Mouse (Mus musculus): ENCODE results near the gene Pcbp3. TPM values are rescaled to one million over a fixed set of nuclear protein-coding genes. Genes with fewer than 3 reads are reported as not detected.

Pcbp3 gene
- polyA plus RNA-seq, 1 experiment from 2014 or later: 18.8 TPM

- no peak for TF ChIP-seq CTCF (IDR thresholded peaks at IDR 0.05; ENCODE audit: low read depth)
- H3K9ac ChIP-seq (ENCODE audit: low read depth, low read length): no peak overlapping the region
- no peak overlapping the region for H3K4me3 ChIP-seq (ENCODE audit: low read depth, low read length)
- no peak overlapping the region for H3K4me2 ChIP-seq (replicated peaks; ENCODE audit: low read depth)
- H3K4me1 ChIP-seq (replicated peaks; ENCODE audit: control insufficient read depth, insufficient read depth, low read length): no peaks in the 10 kb centered on the region
- no peak for ATAC-seq
- no peaks in the 10 kb centered on the region for H3K27me3 ChIP-seq (replicated peaks; ENCODE audit: control insufficient read depth, insufficient read depth, low read length)
- H3K9me3 ChIP-seq (ENCODE audit: control insufficient read depth): no peaks in the 10 kb centered on the region
- 89% methylated on average over 3 of the region's 3 CpGs for WGBS
- no peaks in the 10 kb centered on the region for H3K36me3 ChIP-seq (ENCODE audit: control insufficient read depth, insufficient read depth)
- H3K27ac ChIP-seq (ENCODE audit: low read depth, low read length): no peak overlapping the region
Measured at GRCm38 (mm10) chr10:76883442-76884244, 78.0 kb downstream of the Pcbp3 start.

- TF ChIP-seq CTCF (IDR thresholded peaks at IDR 0.05; ENCODE audit: low read depth): no peak
- 81% methylated on average over 17 of the region's 17 CpGs for WGBS
- no peak overlapping the region for H3K4me2 ChIP-seq (replicated peaks; ENCODE audit: low read depth)
- no peaks in the 10 kb centered on the region for H3K36me3 ChIP-seq (ENCODE audit: control insufficient read depth, insufficient read depth)
- H3K4me3 ChIP-seq (ENCODE audit: low read depth, low read length): no peak overlapping the region
- no peaks in the 10 kb centered on the region for H3K27me3 ChIP-seq (replicated peaks; ENCODE audit: control insufficient read depth, insufficient read depth, low read length)
- H3K27ac ChIP-seq (ENCODE audit: low read depth, low read length): no peak overlapping the region
- H3K9me3 ChIP-seq (ENCODE audit: control insufficient read depth): no peaks in the 10 kb centered on the region
- no peaks in the 10 kb centered on the region for H3K4me1 ChIP-seq (replicated peaks; ENCODE audit: control insufficient read depth, insufficient read depth, low read length)
- no peak overlapping the region for H3K9ac ChIP-seq (ENCODE audit: low read depth, low read length)
- ATAC-seq: no peak
Measured at GRCm38 (mm10) chr10:76882644-76883441, 78.8 kb downstream of the Pcbp3 start.

GRCm38 (mm10) chr10:76881900-76882299 lies 79.8 kb downstream of the Pcbp3 start:
- Histone ChIP-seq H3K9me3 (ENCODE audit: control insufficient read depth) (no peaks in the 10 kb centered on the region), H3K36me3 (ENCODE audit: control insufficient read depth, insufficient read depth) (no peaks in the 10 kb centered on the region), H3K4me1 (replicated peaks; ENCODE audit: control insufficient read depth, insufficient read depth, low read length) (no peaks in the 10 kb centered on the region), H3K27me3 (replicated peaks; ENCODE audit: control insufficient read depth, insufficient read depth, low read length) (no peaks in the 10 kb centered on the region), H3K9ac (ENCODE audit: low read depth, low read length) (no peak overlapping the region), H3K4me3 (ENCODE audit: low read depth, low read length) (no peak overlapping the region), H3K27ac (ENCODE audit: low read depth, low read length) (no peak overlapping the region), H3K4me2 (replicated peaks; ENCODE audit: low read depth) (no peak overlapping the region)
- no peak for TF ChIP-seq CTCF (IDR thresholded peaks at IDR 0.05; ENCODE audit: low read depth)
- WGBS: 65% methylated on average over 5 of the region's 5 CpGs
- ATAC-seq: no peak

GRCm38 (mm10) chr10:76875310-76875709 lies 86.4 kb downstream of the Pcbp3 start:
- H3K4me1 ChIP-seq (replicated peaks; ENCODE audit: control insufficient read depth, insufficient read depth, low read length): no peaks in the 10 kb centered on the region
- no peak overlapping the region for H3K9ac ChIP-seq (ENCODE audit: low read depth, low read length)
- no peak for TF ChIP-seq CTCF (IDR thresholded peaks at IDR 0.05; ENCODE audit: low read depth)
- ATAC-seq: no peak
- no peaks in the 10 kb centered on the region for H3K36me3 ChIP-seq (ENCODE audit: control insufficient read depth, insufficient read depth)
- H3K4me2 ChIP-seq (replicated peaks; ENCODE audit: low read depth): no peak overlapping the region
- H3K27ac ChIP-seq (ENCODE audit: low read depth, low read length): no peak overlapping the region
- no peaks in the 10 kb centered on the region for H3K27me3 ChIP-seq (replicated peaks; ENCODE audit: control insufficient read depth, insufficient read depth, low read length)
- H3K4me3 ChIP-seq (ENCODE audit: low read depth, low read length): no peak overlapping the region
- H3K9me3 ChIP-seq (ENCODE audit: control insufficient read depth): no peaks in the 10 kb centered on the region
- 45% methylated on average over 6 of the region's 6 CpGs for WGBS

GRCm38 (mm10) chr10:76874879-76875278 lies 86.8 kb downstream of the Pcbp3 start:
- H3K4me2 ChIP-seq (replicated peaks; ENCODE audit: low read depth): no peak overlapping the region
- no peaks in the 10 kb centered on the region for H3K36me3 ChIP-seq (ENCODE audit: control insufficient read depth, insufficient read depth)
- no peak for TF ChIP-seq CTCF (IDR thresholded peaks at IDR 0.05; ENCODE audit: low read depth)
- ATAC-seq: no peak
- H3K9ac ChIP-seq (ENCODE audit: low read depth, low read length): no peak overlapping the region
- H3K27me3 ChIP-seq (replicated peaks; ENCODE audit: control insufficient read depth, insufficient read depth, low read length): no peaks in the 10 kb centered on the region
- no peaks in the 10 kb centered on the region for H3K9me3 ChIP-seq (ENCODE audit: control insufficient read depth)
- no peak overlapping the region for H3K27ac ChIP-seq (ENCODE audit: low read depth, low read length)
- H3K4me1 ChIP-seq (replicated peaks; ENCODE audit: control insufficient read depth, insufficient read depth, low read length): no peaks in the 10 kb centered on the region
- no peak overlapping the region for H3K4me3 ChIP-seq (ENCODE audit: low read depth, low read length)
- 70% methylated on average over 5 of the region's 5 CpGs for WGBS

- H3K9me3 ChIP-seq (ENCODE audit: control insufficient read depth): no peaks in the 10 kb centered on the region
- WGBS: 79% methylated on average over 1 of the region's 1 CpGs
- no peak for ATAC-seq
- no peaks in the 10 kb centered on the region for H3K27me3 ChIP-seq (replicated peaks; ENCODE audit: control insufficient read depth, insufficient read depth, low read length)
- H3K4me2 ChIP-seq (replicated peaks; ENCODE audit: low read depth): no peak overlapping the region
- no peaks in the 10 kb centered on the region for H3K4me1 ChIP-seq (replicated peaks; ENCODE audit: control insufficient read depth, insufficient read depth, low read length)
- no peak overlapping the region for H3K9ac ChIP-seq (ENCODE audit: low read depth, low read length)
- no peak overlapping the region for H3K4me3 ChIP-seq (ENCODE audit: low read depth, low read length)
- H3K36me3 ChIP-seq (ENCODE audit: control insufficient read depth, insufficient read depth): no peaks in the 10 kb centered on the region
- TF ChIP-seq CTCF (IDR thresholded peaks at IDR 0.05; ENCODE audit: low read depth): no peak
- H3K27ac ChIP-seq (ENCODE audit: low read depth, low read length): no peak overlapping the region
Measured at GRCm38 (mm10) chr10:76874398-76874797, 87.3 kb downstream of the Pcbp3 start.

All from intestine, postnatal 0 days (tissue).